Mouse (Mus musculus) midbrain, embryonic 12.5 days (tissue): Measurements from ENCODE around the gene Tap2. TPM values are rescaled to one million over a fixed set of nuclear protein-coding genes. Genes with fewer than 3 reads are reported as not detected.

Experiments used
- ATAC-seq: fragments of 200-750 bp; cut with Nextera tagmentation; 2 replicates; pipeline ENCODE4 v1.8.0; 2017; ENCODE audit warnings: low read depth, moderate TSS enrichment, moderate library complexity; ENCODE audit not compliant: low FRiP score
- H3K27ac ChIP-seq: fragments of 300-500 bp; sonication (generic); replicated peaks from 2 replicates; pipeline ENCODE4 v1.5.1; 2016; ENCODE audit warnings: mild to moderate bottlenecking
- H3K27me3 ChIP-seq: fragments of 300-500 bp; sonication (generic); 2 replicates; pipeline ENCODE4 v1.6.1; 2016; ENCODE audit warnings: mild to moderate bottlenecking
- H3K36me3 ChIP-seq: fragments of 300-500 bp; sonication (generic); 2 replicates; pipeline ENCODE4 v1.6.1; 2016
- H3K4me1 ChIP-seq: fragments of 300-500 bp; sonication (generic); 2 replicates; pipeline ENCODE4 v1.6.1; 2016
- H3K4me2 ChIP-seq: fragments of 300-500 bp; sonication (generic); replicated peaks from 2 replicates; pipeline ENCODE4 v1.6.1; 2016; ENCODE audit warnings: mild to moderate bottlenecking, moderate library complexity
- H3K4me3 ChIP-seq: fragments of 300-500 bp; sonication (generic); 2 replicates; pipeline ENCODE4 v1.5.1; 2016; ENCODE audit warnings: mild to moderate bottlenecking
- H3K9ac ChIP-seq: fragments of 300-500 bp; sonication (generic); replicated peaks from 2 replicates; pipeline ENCODE4 v1.6.1; 2016; ENCODE audit warnings: mild to moderate bottlenecking, moderate library complexity
- H3K9me3 ChIP-seq: fragments of 300-500 bp; sonication (generic); 2 replicates; pipeline ENCODE4 v1.6.1; 2016; ENCODE audit warnings: mild to moderate bottlenecking
- WGBS: fragments of 180-500 bp; shearing (Covaris S2); methylation state at CpG from one replicate; pipeline ENCODE4 v1.1.7; 2016; 5-methylcytosine and 5-hydroxymethylcytosine counted together
- polyA plus RNA-seq: library from polyadenylated mRNA; unstranded; fragments of >200 nt; fragmentation: Nextera tagmentation; extraction: Ambion mirVana; gene quantifications from 2 replicates; pipeline ENCODE4 v1.2.1, GENCODE M21; 2016

Gene Tap2
- polyA plus RNA-seq, 1 experiment from 2014 or later, result 0.82 TPM

- Histone ChIP-seq H3K4me2 (peak within 1 kb of the TSS; percentile 58), H3K9me3 (no peaks in the 10 kb centered on the region), H3K9ac (no peak within 1 kb of the TSS; the same call in 1 of the 2 replicates), H3K27me3 (peaks cover 95% of the 10 kb centered on the region), H3K4me3 (peak within 1 kb of the TSS; percentile 36), H3K27ac (no peak within 1 kb of the TSS), H3K36me3 (no peaks in the 10 kb centered on the region), H3K4me1 (peaks cover 15% of the 10 kb centered on the region)
- ATAC-seq, result peak; percentile 76
- 3% methylated on average over 41 of the region's 41 CpGs for WGBS
These were observed 6.1 kb upstream of the Tap2 start, which contains the start of gene Psmb8 for GRCm38 (mm10) chr17:34196941-34197894. Gene Psmb8, plus strand, starts transcription at chr17:34197721.

DNA sequence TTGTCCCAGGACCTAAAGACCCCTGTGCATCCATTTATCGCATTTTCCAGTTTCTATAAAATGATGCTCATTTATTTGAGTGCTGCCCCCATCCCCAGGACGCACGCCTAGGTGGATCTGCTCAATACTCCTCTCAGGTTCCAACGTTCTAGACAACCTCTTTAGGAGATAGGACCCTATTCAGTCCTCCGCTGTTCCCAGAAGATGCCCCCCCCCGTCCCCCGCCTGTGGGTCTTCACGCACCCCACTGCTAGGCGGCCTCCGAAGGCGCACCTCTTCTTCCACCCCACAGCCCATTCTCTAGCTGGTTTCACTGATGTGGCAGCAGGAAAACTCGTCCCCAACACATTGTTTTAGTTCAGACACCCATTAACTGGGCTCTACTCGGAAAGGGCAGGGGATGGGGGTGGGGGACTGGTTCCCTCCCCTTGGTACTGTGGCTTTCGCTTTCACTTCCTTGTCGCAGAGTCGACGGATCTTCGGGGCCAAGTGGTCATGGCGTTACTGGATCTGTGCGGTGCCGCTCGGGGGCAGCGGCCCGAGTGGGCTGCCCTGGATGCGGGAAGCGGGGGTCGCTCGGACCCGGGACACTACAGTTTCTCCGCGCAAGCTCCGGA is 5.3 kb upstream of the Tap2 start:
- ATAC-seq, result 0 out of 2 replicates have a peak, but pooled peaks have one; percentile 27
- Histone ChIP-seq H3K9me3 (no peaks in the 10 kb centered on the region), H3K9ac (no peak overlapping the region), H3K27me3 (peaks cover 92% of the 10 kb centered on the region), H3K36me3 (no peaks in the 10 kb centered on the region), H3K27ac (no peak overlapping the region), H3K4me2 (peak overlapping the region; percentile 58), H3K4me1 (peaks cover 15% of the 10 kb centered on the region), H3K4me3 (peak overlapping the region; percentile 36)
- 2% methylated on average over 32 of the region's 32 CpGs for WGBS

- H3K9ac ChIP-seq, result no peak overlapping the region
- H3K36me3 ChIP-seq, result no peaks in the 10 kb centered on the region
- H3K4me2 ChIP-seq, result peak overlapping the region; percentile 58
- 9% methylated on average over 11 of the region's 11 CpGs for WGBS
- no peak overlapping the region for H3K27ac ChIP-seq
- H3K9me3 ChIP-seq, result no peaks in the 10 kb centered on the region
- peaks cover 15% of the 10 kb centered on the region for H3K4me1 ChIP-seq
- peak overlapping the region; percentile 36 for H3K4me3 ChIP-seq
- peaks cover 92% of the 10 kb centered on the region for H3K27me3 ChIP-seq
- ATAC-seq, result no peak
These were observed 4.8 kb upstream of the Tap2 start for GRCm38 (mm10) chr17:34198521-34198912.

DNA sequence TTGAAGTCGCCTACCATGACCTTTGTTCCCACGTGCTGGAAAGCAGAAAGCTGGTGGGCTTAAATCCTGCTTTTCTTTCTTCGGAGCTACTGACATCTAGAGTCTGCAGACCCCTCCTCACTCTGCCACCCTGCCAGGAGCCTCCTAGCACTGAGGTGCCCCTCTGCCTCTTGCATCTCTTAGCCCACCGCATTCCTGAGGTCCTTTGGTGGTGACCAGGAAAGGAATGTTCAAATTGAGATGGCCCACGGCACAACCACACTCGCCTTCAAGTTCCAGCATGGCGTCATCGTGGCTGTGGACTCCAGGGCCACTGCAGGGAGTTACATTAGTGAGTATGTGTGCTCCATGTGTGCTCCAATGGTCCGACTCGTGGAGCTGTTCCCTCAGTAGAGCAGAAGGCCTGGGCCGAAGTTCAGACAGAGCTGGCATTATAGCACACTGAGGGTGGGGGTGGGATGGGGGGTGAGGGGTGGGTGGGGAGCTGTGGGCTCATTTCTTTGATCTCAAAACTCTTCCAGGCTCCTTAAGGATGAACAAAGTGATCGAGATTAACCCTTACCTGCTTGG is 4.2 kb upstream of the Tap2 start:
- Histone ChIP-seq H3K4me2 (no peak overlapping the region), H3K9me3 (no peaks in the 10 kb centered on the region), H3K27ac (no peak overlapping the region), H3K4me3 (no peak overlapping the region), H3K9ac (no peak overlapping the region), H3K27me3 (peaks cover 92% of the 10 kb centered on the region), H3K4me1 (peaks cover 15% of the 10 kb centered on the region), H3K36me3 (no peaks in the 10 kb centered on the region)
- no peak for ATAC-seq
- 65% methylated on average over 12 of the region's 12 CpGs for WGBS

GRCm38 (mm10) chr17:34200047-34200446 is 3.3 kb upstream of the Tap2 start:
- H3K36me3 ChIP-seq, result no peaks in the 10 kb centered on the region
- no peak overlapping the region for H3K27ac ChIP-seq
- H3K4me3 ChIP-seq, result no peak overlapping the region
- H3K4me2 ChIP-seq, result no peak overlapping the region
- peaks cover 19% of the 10 kb centered on the region for H3K4me1 ChIP-seq
- no peak overlapping the region for H3K9ac ChIP-seq
- no peak for ATAC-seq
- H3K27me3 ChIP-seq, result peaks cover 90% of the 10 kb centered on the region
- no peaks in the 10 kb centered on the region for H3K9me3 ChIP-seq
- WGBS, result 81% methylated on average over 10 of the region's 10 CpGs

- H3K36me3 ChIP-seq, result no peaks in the 10 kb centered on the region
- H3K4me3 ChIP-seq, result no peak overlapping the region
- no peak overlapping the region for H3K27ac ChIP-seq
- ATAC-seq, result no peak
- no peaks in the 10 kb centered on the region for H3K9me3 ChIP-seq
- peaks cover 90% of the 10 kb centered on the region for H3K27me3 ChIP-seq
- peaks cover 24% of the 10 kb centered on the region for H3K4me1 ChIP-seq
- H3K9ac ChIP-seq, result no peak overlapping the region
- no peak overlapping the region for H3K4me2 ChIP-seq
- WGBS, result 90% methylated on average over 16 of the region's 16 CpGs
These were observed 2.4 kb upstream of the Tap2 start for GRCm38 (mm10) chr17:34200772-34201505.

DNA sequence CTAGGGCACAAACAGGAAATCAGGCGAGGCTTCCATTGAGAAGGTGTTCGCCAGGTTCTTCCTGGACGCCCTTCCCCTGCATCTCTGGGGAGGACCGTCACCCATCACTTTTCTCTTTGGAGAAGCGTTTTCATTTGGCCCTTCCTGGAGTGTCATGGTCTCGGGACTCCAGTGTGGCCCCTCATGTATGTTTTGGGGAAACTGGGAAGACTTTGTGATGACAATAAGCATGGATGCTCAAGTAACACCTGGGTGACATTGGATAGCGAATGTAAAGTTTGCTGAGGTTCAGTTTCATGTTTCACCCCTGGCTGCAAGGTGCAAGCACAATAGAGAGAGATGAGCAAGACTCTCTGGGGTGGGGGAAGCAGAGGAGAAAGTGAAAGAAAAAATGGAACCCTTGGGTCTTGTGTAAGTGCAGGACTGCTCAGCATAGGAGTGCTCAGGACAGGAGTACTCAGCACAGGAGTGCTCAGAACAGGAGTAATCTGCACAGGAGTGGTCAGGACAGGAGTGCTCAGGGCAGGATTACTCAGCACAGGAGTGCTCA is 1.7 kb upstream of the Tap2 start:
- H3K4me2 ChIP-seq, result no peak overlapping the region
- H3K9me3 ChIP-seq, result no peaks in the 10 kb centered on the region
- WGBS, result 72% methylated on average over 7 of the region's 7 CpGs
- no peaks in the 10 kb centered on the region for H3K36me3 ChIP-seq
- peaks cover 24% of the 10 kb centered on the region for H3K4me1 ChIP-seq
- no peak overlapping the region for H3K27ac ChIP-seq
- peaks cover 90% of the 10 kb centered on the region for H3K27me3 ChIP-seq
- H3K9ac ChIP-seq, result no peak overlapping the region
- ATAC-seq, result no peak
- no peak overlapping the region for H3K4me3 ChIP-seq

GRCm38 (mm10) chr17:34202760-34203442 is 426 bp upstream of the Tap2 start:
- H3K9me3 ChIP-seq, result no peaks in the 10 kb centered on the region
- no peak overlapping the region for H3K4me2 ChIP-seq
- no peak overlapping the region for H3K27ac ChIP-seq
- H3K27me3 ChIP-seq, result peaks cover 87% of the 10 kb centered on the region
- no peak for ATAC-seq
- no peak overlapping the region for H3K9ac ChIP-seq
- H3K4me3 ChIP-seq, result no peak overlapping the region
- no peaks in the 10 kb centered on the region for H3K36me3 ChIP-seq
- 76% methylated on average over 4 of the region's 4 CpGs for WGBS
- peaks cover 13% of the 10 kb centered on the region for H3K4me1 ChIP-seq

DNA sequence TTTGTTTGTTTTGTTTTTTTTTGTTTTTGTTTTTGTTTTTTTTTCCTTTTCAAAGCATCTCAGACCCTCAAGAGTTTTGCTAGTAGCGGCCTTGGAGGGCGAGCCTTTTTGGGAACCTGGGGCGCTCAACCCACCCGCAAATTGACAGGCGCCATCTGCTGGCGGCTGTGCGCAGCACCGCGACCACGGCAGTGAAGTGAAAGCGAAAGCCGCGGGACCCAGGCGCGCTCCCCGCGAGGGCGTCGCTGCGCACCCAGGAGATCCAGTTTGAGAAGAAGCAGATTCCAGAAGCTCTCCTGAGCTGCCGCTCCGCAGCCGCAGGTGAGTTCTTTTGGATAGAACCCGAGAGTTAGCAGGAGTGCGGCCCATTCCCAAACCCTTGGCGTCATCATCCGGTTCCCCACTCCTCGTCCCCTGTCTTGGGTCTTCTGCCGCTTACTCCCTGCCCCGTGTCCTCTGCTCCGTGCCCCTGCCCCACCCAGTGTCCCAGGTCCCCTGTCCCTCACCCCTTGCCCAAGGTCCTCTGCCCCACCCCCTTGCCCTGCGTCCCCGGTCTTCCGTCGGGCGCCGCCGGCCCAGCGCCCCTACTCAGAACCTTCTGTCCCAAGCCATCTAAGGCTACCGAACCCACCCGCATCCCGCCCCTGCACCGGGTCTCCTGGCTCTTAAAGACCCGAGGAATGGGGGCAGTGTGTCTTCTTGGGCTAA is 1.1 kb downstream of the Tap2 start:
- under 1% methylated on average over 44 of the region's 44 CpGs for WGBS
- peaks cover 80% of the 10 kb centered on the region for H3K27me3 ChIP-seq
- no peaks in the 10 kb centered on the region for H3K36me3 ChIP-seq
- ATAC-seq, result no peak
- H3K4me1 ChIP-seq, result peaks cover 10% of the 10 kb centered on the region
- H3K4me2 ChIP-seq, result peak overlapping the region; percentile 86
- no peaks in the 10 kb centered on the region for H3K9me3 ChIP-seq
- H3K9ac ChIP-seq, result peak overlapping the region; percentile 61
- peak overlapping the region; percentile 56 for H3K4me3 ChIP-seq
- no peak overlapping the region for H3K27ac ChIP-seq

GRCm38 (mm10) chr17:34205021-34205745 is 1.9 kb downstream of the Tap2 start:
- Histone ChIP-seq H3K4me3 (peak overlapping the region; percentile 56), H3K9me3 (0 out of 2 replicates have a peak, but pooled peaks cover 2% of the 10 kb centered on the region), H3K27ac (no peak overlapping the region), H3K27me3 (peaks cover 79% of the 10 kb centered on the region), H3K4me2 (peak overlapping the region; percentile 86), H3K4me1 (peaks cover 10% of the 10 kb centered on the region), H3K36me3 (no peaks in the 10 kb centered on the region), H3K9ac (peak overlapping the region; percentile 61)
- 13% methylated on average over 18 of the region's 18 CpGs for WGBS
- ATAC-seq, result no peak
